In genomic region chr19:56976962-56977948, GRCm38 (mm10) we compare ENCODE assay signal across 8 mouse cellular contexts. TPM values are rescaled to one million over a fixed set of nuclear protein-coding genes. Genes with fewer than 3 reads are reported as not detected.
DNase-seq lines count a peak whose midpoint lies in the region; ATAC-seq and TF ChIP-seq lines count a peak whose summit lies in the region.

No protein-coding gene starts in this region.

- no peak for TF ChIP-seq EP300 in stomach, postnatal 0 days (optimal IDR thresholded peaks at IDR 0.05)

- no peaks in the 10 kb centered on the region for H3K27me3 ChIP-seq in spleen, adult 2 months (ENCODE audit: control insufficient read depth, insufficient read depth, low read length)
- H3K27me3 ChIP-seq in embryonic facial prominence, embryonic 13.5 days, result no peaks in the 10 kb centered on the region
- H3K27me3 ChIP-seq in heart, embryonic 15.5 days, result no peaks in the 10 kb centered on the region
- no peaks in the 10 kb centered on the region for H3K27me3 ChIP-seq in stomach, postnatal 0 days (ENCODE audit: control insufficient read depth, insufficient read depth, low read length)

- H3K9me3 ChIP-seq in embryonic facial prominence, embryonic 13.5 days, result no peaks in the 10 kb centered on the region
- no peaks in the 10 kb centered on the region for H3K9me3 ChIP-seq in heart, embryonic 15.5 days (replicated peaks)
- no peaks in the 10 kb centered on the region for H3K9me3 ChIP-seq in stomach, postnatal 0 days (ENCODE audit: control insufficient read depth, low read length)

- WGBS in spleen, adult 2 months, result 74% methylated on average over 19 of the region's 19 CpGs
- WGBS in embryonic facial prominence, embryonic 13.5 days, result 62% methylated on average over 19 of the region's 19 CpGs
- WGBS in heart, embryonic 15.5 days, result 56% methylated on average over 19 of the region's 19 CpGs
- 28% methylated on average over 19 of the region's 19 CpGs for WGBS in stomach, postnatal 0 days

- DNase-seq in spleen, adult 2 months (ENCODE audit: low read depth in 1 of 2, low spot score in 2 of 2), result peak in 1 of 2 experiments; percentile 7
- DNase-seq in spleen, postnatal 14 days (ENCODE audit: low spot score in 2 of 2), result no peak
- DNase-seq in kidney, postnatal 25 days, result peak; percentile 76 to 89
- peak; percentile 71 for DNase-seq in lung, postnatal 14 days
- DNase-seq in stomach, postnatal 0 days (ENCODE audit: low spot score), result peak; percentile 82
- DNase-seq in c-Kit-positive CD71-positive TER-119-positive erythroid progenitor cells, embryonic 14.5 days (ENCODE audit: low spot score), result no peak

- 0 out of 2 replicates have a peak overlapping the region, but pooled peaks have one; percentile 14 for H3K27ac ChIP-seq in spleen, adult 2 months (ENCODE audit: insufficient read depth, low read length)
- H3K27ac ChIP-seq in embryonic facial prominence, embryonic 13.5 days, result peak overlapping the region; percentile 62
- peak overlapping the region; percentile 32; the same call in 1 of the 2 replicates for H3K27ac ChIP-seq in heart, embryonic 15.5 days
- H3K27ac ChIP-seq in stomach, postnatal 0 days (replicated peaks), result peak overlapping the region; percentile 89

- H3K9ac ChIP-seq in embryonic facial prominence, embryonic 13.5 days, result no peak overlapping the region
- no peak overlapping the region for H3K9ac ChIP-seq in heart, embryonic 15.5 days
- peak overlapping the region; percentile 28; the same call in 1 of the 2 replicates for H3K9ac ChIP-seq in stomach, postnatal 0 days (ENCODE audit: low read length)

- no peaks in the 10 kb centered on the region for H3K36me3 ChIP-seq in spleen, adult 2 months (ENCODE audit: control insufficient read depth, insufficient read depth, low read length)
- H3K36me3 ChIP-seq in embryonic facial prominence, embryonic 13.5 days, result no peaks in the 10 kb centered on the region
- H3K36me3 ChIP-seq in heart, embryonic 15.5 days, result no peaks in the 10 kb centered on the region
- H3K36me3 ChIP-seq in stomach, postnatal 0 days (ENCODE audit: control insufficient read depth, insufficient read depth, low read length), result no peaks in the 10 kb centered on the region

- ATAC-seq in embryonic facial prominence, embryonic 13.5 days (ENCODE audit: insufficient number of reproducible peaks, insufficient read depth, low FRiP score, low TSS enrichment, low read depth), result no peak
- ATAC-seq in heart, embryonic 15.5 days (replicated peaks; ENCODE audit: insufficient number of reproducible peaks, insufficient read depth, low FRiP score, low read depth), result no peak
- peak; percentile 81 for ATAC-seq in stomach, postnatal 0 days (ENCODE audit: low FRiP score, low TSS enrichment)

- H3K4me1 ChIP-seq in spleen, adult 2 months (ENCODE audit: control insufficient read depth, insufficient read depth, insufficient read length), result no peaks in the 10 kb centered on the region
- peaks cover 16% of the 10 kb centered on the region for H3K4me1 ChIP-seq in embryonic facial prominence, embryonic 13.5 days
- peaks cover 30% of the 10 kb centered on the region for H3K4me1 ChIP-seq in heart, embryonic 15.5 days (replicated peaks)
- peaks cover 7% of the 10 kb centered on the region; the same call in 1 of the 2 replicates for H3K4me1 ChIP-seq in stomach, postnatal 0 days (replicated peaks; ENCODE audit: control insufficient read depth, insufficient read depth)

- TF ChIP-seq CTCF in spleen, adult 2 months (IDR thresholded peaks at IDR 0.05; ENCODE audit: extremely low read depth, insufficient read depth, insufficient read length, insufficient replicate concordance), result no peak
- no peak for TF ChIP-seq CTCF in stomach, postnatal 0 days (IDR thresholded peaks at IDR 0.05; ENCODE audit: low read depth)

- H3K4me3 ChIP-seq in spleen, adult 2 months (ENCODE audit: extremely low read depth, insufficient read depth, insufficient read length), result no peak overlapping the region
- no peak overlapping the region for H3K4me3 ChIP-seq in embryonic facial prominence, embryonic 13.5 days
- no peak overlapping the region for H3K4me3 ChIP-seq in heart, embryonic 15.5 days
- no peak overlapping the region for H3K4me3 ChIP-seq in stomach, postnatal 0 days (ENCODE audit: low read depth, low read length)

- no peak overlapping the region for H3K4me2 ChIP-seq in embryonic facial prominence, embryonic 13.5 days
- no peak overlapping the region for H3K4me2 ChIP-seq in heart, embryonic 15.5 days
- no peak overlapping the region for H3K4me2 ChIP-seq in stomach, postnatal 0 days (replicated peaks; ENCODE audit: low read depth)

- no peak for TF ChIP-seq POLR2A in spleen, adult 2 months (IDR thresholded peaks at IDR 0.05; ENCODE audit: low read depth, low read length)

RNA-seq across cellular contexts. Expression of gene Afap1l2, which starts 30.8 kb away (rescaled TPM):
- 6.1 and 7.6 TPM in 2 replicates for polyA plus RNA-seq in spleen, adult 2 months (2012; rRNA removed)
- polyA plus RNA-seq in embryonic facial prominence, embryonic 13.5 days (2015; fragmentation: Nextera tagmentation; extraction: Ambion mirVana), result 8.1 and 9.3 TPM in 2 replicates
- polyA plus RNA-seq in heart, embryonic 15.5 days (2015; fragmentation: Nextera tagmentation; extraction: Ambion mirVana), result 2.6 and 5.4 TPM in 2 replicates
- 9.0 and 11.0 TPM in 2 replicates for polyA plus RNA-seq in stomach, postnatal 0 days (2015; fragmentation: Nextera tagmentation; extraction: Ambion mirVana)

Comparison
In these comparisons a context has a peak if more than half of its experiments do, and no peak if none do; other contexts are left out.
1. DNase-seq: peak in kidney, postnatal 25 days (2 of 2), lung, postnatal 14 days (single experiment) and stomach, postnatal 0 days (single experiment); none in spleen, postnatal 14 days (0 of 2) and c-Kit-positive CD71-positive TER-119-positive erythroid progenitor cells, embryonic 14.5 days (single experiment).
2. H3K27ac ChIP-seq: peak in every context shown above with its lines; median percentile 89 in stomach, postnatal 0 days; 62 in embryonic facial prominence, embryonic 13.5 days; 32 in heart, embryonic 15.5 days; 14 in spleen, adult 2 months.